Mouse (Mus musculus) adrenal gland, adult 8-10 months (tissue): ENCODE data around the gene Plac1. TPM values are rescaled to one million over a fixed set of nuclear protein-coding genes. Genes with fewer than 3 reads are reported as not detected.

Experiments used
- DNase-seq: peaks from one replicate; pipeline ENCODE4 v3.0.0; 2022
- total RNA-seq, 4 experiments: library from RNA; stranded (reverse); gene quantifications; 2 replicates each; pipeline ENCODE4 v1.2.4; 2022

Plac1 gene
- total RNA-seq, 4 experiments from 2014 or later = not detected

GRCm38 (mm10) chrX:53107127-53107526, 132.8 kb downstream of the Plac1 start:
- DNase-seq = no peak

GRCm38 (mm10) chrX:53101165-53101564, 138.7 kb downstream of the Plac1 start:
- no peak for DNase-seq

- DNase-seq = no peak
Measured at GRCm38 (mm10) chrX:53099951-53100350, 140.0 kb downstream of the Plac1 start.

- DNase-seq = no peak
Measured at GRCm38 (mm10) chrX:53099266-53099665, 140.6 kb downstream of the Plac1 start.

- no peak for DNase-seq
Measured at GRCm38 (mm10) chrX:53098293-53098692, 141.6 kb downstream of the Plac1 start.

GRCm38 (mm10) chrX:53097786-53098185, 142.1 kb downstream of the Plac1 start:
- no peak for DNase-seq

GRCm38 (mm10) chrX:53093381-53093780, 146.5 kb downstream of the Plac1 start:
- no peak for DNase-seq

GRCm38 (mm10) chrX:53088663-53089292, 151.1 kb downstream of the Plac1 start:
- DNase-seq = no peak

GRCm38 (mm10) chrX:53087202-53087601, 152.7 kb downstream of the Plac1 start:
- no peak for DNase-seq

GRCm38 (mm10) chrX:53085559-53085958, 154.4 kb downstream of the Plac1 start:
- no peak for DNase-seq

- DNase-seq = no peak
Measured at GRCm38 (mm10) chrX:53064406-53064805, 175.5 kb downstream of the Plac1 start.

- DNase-seq = no peak
Measured at GRCm38 (mm10) chrX:53059426-53060007, 180.4 kb downstream of the Plac1 start.

GRCm38 (mm10) chrX:53058459-53059280, 181.2 kb downstream of the Plac1 start:
- DNase-seq = no peak

GRCm38 (mm10) chrX:53057760-53058090, 182.2 kb downstream of the Plac1 start:
- DNase-seq = no peak

- DNase-seq = peak; percentile 87
Measured at GRCm38 (mm10) chrX:53057054-53057759, 182.7 kb downstream of the Plac1 start.

- DNase-seq = no peak
Measured at GRCm38 (mm10) chrX:53056627-53057026, 183.3 kb downstream of the Plac1 start.

GRCm38 (mm10) chrX:53055771-53056170, 184.1 kb downstream of the Plac1 start:
- DNase-seq = no peak

- no peak for DNase-seq
Measured at GRCm38 (mm10) chrX:53053885-53054284, 186.0 kb downstream of the Plac1 start.

- no peak for DNase-seq
Measured at GRCm38 (mm10) chrX:53052652-53053500, 187.0 kb downstream of the Plac1 start.

GRCm38 (mm10) chrX:53050353-53050752, 189.6 kb downstream of the Plac1 start:
- DNase-seq = no peak

GRCm38 (mm10) chrX:53049196-53049595, 190.7 kb downstream of the Plac1 start:
- DNase-seq = no peak

GRCm38 (mm10) chrX:53046911-53047310, 193.0 kb downstream of the Plac1 start:
- DNase-seq = no peak
